Mouse (Mus musculus): ENCODE measurements around the gene Pitpnb. TPM values are rescaled to one million over a fixed set of nuclear protein-coding genes. Genes with fewer than 3 reads are reported as not detected.

Gene Pitpnb
- polyA plus RNA-seq, 1 experiment from 2014 or later, result 90.9 TPM

DNA sequence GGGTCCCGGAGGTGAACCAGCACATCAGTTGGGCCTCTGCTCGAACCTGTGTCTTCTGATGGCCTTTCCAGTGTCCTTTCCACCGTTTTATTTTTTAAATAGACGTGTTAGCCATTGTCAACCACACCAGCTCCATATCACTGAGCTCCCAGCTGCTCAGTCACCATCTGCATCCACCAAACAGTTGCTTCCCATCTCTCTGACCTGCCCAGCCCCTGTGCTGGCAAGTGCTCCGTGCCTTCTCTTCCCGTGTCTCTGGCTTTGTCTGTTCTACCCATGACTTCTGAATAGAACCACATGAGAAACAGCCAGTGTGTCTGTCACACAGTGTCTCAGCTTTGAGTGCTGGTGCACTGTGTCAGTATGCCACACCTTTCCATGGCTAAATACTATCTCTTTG lies 74.2 kb downstream of the Pitpnb start:
- Histone ChIP-seq H3K9ac (ENCODE audit: low read depth, low read length) (no peak overlapping the region), H3K4me1 (ENCODE audit: control insufficient read depth, insufficient read depth, low read length) (peaks cover 6% of the 10 kb centered on the region), H3K27me3 (replicated peaks; ENCODE audit: control insufficient read depth, insufficient read depth, low read length) (no peaks in the 10 kb centered on the region), H3K27ac (ENCODE audit: low read length) (no peak overlapping the region), H3K9me3 (ENCODE audit: control insufficient read depth, low read length) (no peaks in the 10 kb centered on the region), H3K36me3 (ENCODE audit: control insufficient read depth, insufficient read depth, low read length) (no peaks in the 10 kb centered on the region), H3K4me3 (ENCODE audit: low read length) (no peak overlapping the region), H3K4me2 (ENCODE audit: low read depth, low read length) (no peak overlapping the region)
- no peak for ATAC-seq
- 81% methylated on average over 6 of the region's 6 CpGs for WGBS

DNA sequence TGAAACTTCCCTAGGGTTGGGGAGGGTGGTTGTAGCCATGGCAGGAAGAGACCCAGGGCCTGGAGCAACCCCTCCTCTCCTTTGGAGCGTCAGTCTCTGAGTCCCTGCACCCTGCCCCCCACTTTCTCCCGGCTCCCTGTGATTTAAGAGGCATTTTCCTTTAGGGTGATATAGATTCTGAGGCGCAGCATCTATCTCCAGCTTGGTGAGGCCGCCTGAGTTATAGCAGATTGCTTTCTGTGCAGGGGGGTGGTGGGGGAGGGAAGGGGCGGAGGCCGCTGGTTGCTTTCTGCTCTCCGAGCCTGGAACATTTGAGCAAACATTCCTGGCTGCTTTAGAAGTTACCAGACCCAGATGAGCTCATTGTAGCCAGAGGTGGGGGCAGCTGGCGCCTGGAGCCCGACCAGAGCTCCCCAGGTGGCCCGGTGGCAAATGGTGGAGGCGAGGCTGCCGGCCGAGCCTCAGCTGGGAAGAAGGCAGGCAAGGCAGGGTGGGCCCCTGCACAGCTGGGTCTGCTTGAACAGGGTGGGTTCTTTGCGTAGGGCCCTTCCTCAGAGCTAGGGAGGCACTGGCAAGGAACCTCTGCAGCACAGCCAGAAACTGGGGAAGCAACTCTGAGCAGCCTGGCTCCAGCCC lies 78.0 kb downstream of the Pitpnb start:
- peak overlapping the region; percentile 79 for H3K27ac ChIP-seq (ENCODE audit: low read length)
- H3K9ac ChIP-seq (ENCODE audit: low read depth, low read length), result peak overlapping the region; percentile 47; the same call in 1 of the 2 replicates
- H3K36me3 ChIP-seq (ENCODE audit: control insufficient read depth, insufficient read depth, low read length), result no peaks in the 10 kb centered on the region
- peaks cover 6% of the 10 kb centered on the region for H3K4me1 ChIP-seq (ENCODE audit: control insufficient read depth, insufficient read depth, low read length)
- no peaks in the 10 kb centered on the region for H3K27me3 ChIP-seq (replicated peaks; ENCODE audit: control insufficient read depth, insufficient read depth, low read length)
- no peak overlapping the region for H3K4me3 ChIP-seq (ENCODE audit: low read length)
- H3K9me3 ChIP-seq (ENCODE audit: control insufficient read depth, low read length), result no peaks in the 10 kb centered on the region
- peak; percentile 81 for ATAC-seq
- WGBS, result 10% methylated on average over 14 of the region's 14 CpGs
- no peak overlapping the region for H3K4me2 ChIP-seq (ENCODE audit: low read depth, low read length)

DNA sequence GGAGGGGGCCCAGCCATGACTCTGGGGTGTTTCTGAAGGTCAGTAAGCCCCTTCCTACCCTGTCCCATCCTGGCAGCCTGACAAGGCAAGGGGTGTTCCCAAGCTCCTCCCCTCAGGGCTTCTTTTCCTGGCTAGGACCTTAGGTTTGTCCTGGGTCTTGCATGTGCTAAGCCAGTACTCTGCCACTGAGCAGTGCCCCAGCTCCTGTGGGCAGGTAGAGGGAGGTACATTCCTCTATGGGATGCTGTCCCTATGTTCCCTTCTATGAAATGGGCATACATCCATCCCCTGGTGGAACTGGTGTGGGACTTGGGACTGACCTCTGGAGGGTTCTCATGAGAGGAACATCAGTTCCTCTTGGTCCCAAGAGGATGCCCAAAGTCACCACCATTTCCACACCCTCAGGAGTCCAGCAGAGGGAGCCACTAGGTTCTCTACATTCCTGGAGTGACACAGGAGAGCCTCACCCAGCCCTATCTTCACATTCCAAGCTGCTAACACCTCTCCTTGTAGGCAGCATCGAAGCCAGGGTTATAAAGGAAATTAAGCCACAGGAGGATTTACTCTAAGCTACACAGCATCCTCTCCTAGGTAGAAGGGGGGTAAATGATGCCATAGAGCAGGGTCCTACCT lies 79.0 kb downstream of the Pitpnb start:
- ATAC-seq, result no peak
- WGBS, result 18% methylated on average over 1 of the region's 1 CpGs
- Histone ChIP-seq H3K27ac (ENCODE audit: low read length) (no peak overlapping the region), H3K27me3 (replicated peaks; ENCODE audit: control insufficient read depth, insufficient read depth, low read length) (no peaks in the 10 kb centered on the region), H3K4me3 (ENCODE audit: low read length) (no peak overlapping the region), H3K36me3 (ENCODE audit: control insufficient read depth, insufficient read depth, low read length) (no peaks in the 10 kb centered on the region), H3K4me1 (ENCODE audit: control insufficient read depth, insufficient read depth, low read length) (peaks cover 9% of the 10 kb centered on the region), H3K9ac (ENCODE audit: low read depth, low read length) (no peak overlapping the region), H3K9me3 (ENCODE audit: control insufficient read depth, low read length) (no peaks in the 10 kb centered on the region), H3K4me2 (ENCODE audit: low read depth, low read length) (no peak overlapping the region)

DNA sequence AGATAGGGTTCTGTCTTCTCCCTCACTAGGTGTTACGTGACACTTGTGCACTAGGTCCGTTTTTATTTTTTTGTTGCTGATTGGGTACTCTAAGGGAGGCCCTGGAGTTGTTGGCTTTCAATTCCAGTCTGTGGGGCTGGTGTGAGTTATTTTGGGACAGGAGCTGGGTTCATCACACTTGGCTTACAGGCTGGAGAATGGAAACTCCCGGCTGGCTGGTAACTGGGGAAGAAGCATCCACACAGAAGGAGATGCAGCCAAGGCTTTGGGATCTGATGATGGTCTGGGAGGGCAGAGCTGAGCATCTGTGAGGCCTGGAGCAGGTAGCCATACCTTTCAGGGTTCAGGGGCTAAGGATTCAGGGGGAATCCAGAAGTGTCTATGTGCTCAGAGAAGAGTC lies 80.1 kb downstream of the Pitpnb start:
- Histone ChIP-seq H3K27me3 (replicated peaks; ENCODE audit: control insufficient read depth, insufficient read depth, low read length) (no peaks in the 10 kb centered on the region), H3K9ac (ENCODE audit: low read depth, low read length) (no peak overlapping the region), H3K4me1 (ENCODE audit: control insufficient read depth, insufficient read depth, low read length) (peaks cover 9% of the 10 kb centered on the region), H3K27ac (ENCODE audit: low read length) (no peak overlapping the region), H3K36me3 (ENCODE audit: control insufficient read depth, insufficient read depth, low read length) (no peaks in the 10 kb centered on the region), H3K4me3 (ENCODE audit: low read length) (no peak overlapping the region), H3K4me2 (ENCODE audit: low read depth, low read length) (no peak overlapping the region), H3K9me3 (ENCODE audit: control insufficient read depth, low read length) (no peaks in the 10 kb centered on the region)
- ATAC-seq, result no peak
- 72% methylated on average over 3 of the region's 3 CpGs for WGBS

DNA sequence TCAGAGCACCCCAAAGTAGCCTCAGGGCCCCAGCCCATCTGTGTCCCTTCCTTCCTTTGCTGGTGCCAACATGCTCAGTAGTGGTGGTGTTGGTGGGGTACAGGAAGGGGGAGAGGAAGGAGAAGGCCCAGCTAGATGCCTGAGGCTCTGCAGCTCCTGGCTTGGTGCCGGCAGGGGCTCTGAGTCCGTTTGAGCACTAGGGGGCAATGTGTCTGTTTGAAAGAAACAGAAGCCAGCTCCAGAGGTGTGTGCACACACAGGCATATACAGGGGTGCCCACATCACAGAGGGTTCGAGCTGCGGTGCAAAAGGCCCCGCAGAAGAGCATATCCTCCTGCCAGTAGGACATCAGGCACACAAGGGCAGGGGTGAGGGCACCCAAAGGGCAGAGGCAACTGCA lies 83.6 kb downstream of the Pitpnb start:
- peaks cover 14% of the 10 kb centered on the region for H3K4me1 ChIP-seq (ENCODE audit: control insufficient read depth, insufficient read depth, low read length)
- WGBS, result 2% methylated on average over 5 of the region's 5 CpGs
- no peak overlapping the region for H3K4me2 ChIP-seq (ENCODE audit: low read depth, low read length)
- H3K27me3 ChIP-seq (replicated peaks; ENCODE audit: control insufficient read depth, insufficient read depth, low read length), result peaks cover 12% of the 10 kb centered on the region
- H3K27ac ChIP-seq (ENCODE audit: low read length), result no peak overlapping the region
- no peaks in the 10 kb centered on the region for H3K9me3 ChIP-seq (ENCODE audit: control insufficient read depth, low read length)
- no peaks in the 10 kb centered on the region for H3K36me3 ChIP-seq (ENCODE audit: control insufficient read depth, insufficient read depth, low read length)
- ATAC-seq, result peak; percentile 36; the same call in 1 of the 2 replicates
- H3K9ac ChIP-seq (ENCODE audit: low read depth, low read length), result no peak overlapping the region
- H3K4me3 ChIP-seq (ENCODE audit: low read length), result no peak overlapping the region

DNA sequence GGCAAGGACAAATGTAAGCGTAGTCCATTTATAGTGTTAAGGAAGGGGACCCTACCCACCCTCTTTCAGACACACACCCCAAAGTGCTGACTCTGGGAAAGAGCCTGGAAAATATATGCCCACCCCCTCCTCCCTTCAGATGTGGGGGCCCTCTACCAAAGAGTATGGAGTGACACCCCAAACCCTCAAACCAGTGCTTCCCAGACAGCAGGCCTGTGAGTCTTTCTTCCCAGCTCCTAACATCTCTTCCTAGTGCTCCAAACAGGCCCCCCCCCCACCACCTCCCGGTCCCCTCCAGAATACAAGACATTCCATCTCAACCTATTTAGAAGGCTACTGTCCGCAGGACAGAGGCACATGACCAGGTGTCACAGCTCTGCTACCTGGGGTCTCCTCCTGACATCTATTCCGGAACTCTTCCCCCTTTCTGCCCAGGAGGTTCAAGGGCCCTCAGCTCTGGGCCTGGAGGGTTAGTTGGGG lies 84.2 kb downstream of the Pitpnb start:
- Histone ChIP-seq H3K36me3 (ENCODE audit: control insufficient read depth, insufficient read depth, low read length) (no peaks in the 10 kb centered on the region), H3K4me2 (ENCODE audit: low read depth, low read length) (no peak overlapping the region), H3K4me1 (ENCODE audit: control insufficient read depth, insufficient read depth, low read length) (peaks cover 21% of the 10 kb centered on the region), H3K9ac (ENCODE audit: low read depth, low read length) (no peak overlapping the region), H3K4me3 (ENCODE audit: low read length) (no peak overlapping the region), H3K9me3 (ENCODE audit: control insufficient read depth, low read length) (no peaks in the 10 kb centered on the region), H3K27ac (ENCODE audit: low read length) (no peak overlapping the region), H3K27me3 (replicated peaks; ENCODE audit: control insufficient read depth, insufficient read depth, low read length) (peaks cover 18% of the 10 kb centered on the region)
- WGBS, result 59% methylated on average over 4 of the region's 4 CpGs
- ATAC-seq, result no peak

DNA sequence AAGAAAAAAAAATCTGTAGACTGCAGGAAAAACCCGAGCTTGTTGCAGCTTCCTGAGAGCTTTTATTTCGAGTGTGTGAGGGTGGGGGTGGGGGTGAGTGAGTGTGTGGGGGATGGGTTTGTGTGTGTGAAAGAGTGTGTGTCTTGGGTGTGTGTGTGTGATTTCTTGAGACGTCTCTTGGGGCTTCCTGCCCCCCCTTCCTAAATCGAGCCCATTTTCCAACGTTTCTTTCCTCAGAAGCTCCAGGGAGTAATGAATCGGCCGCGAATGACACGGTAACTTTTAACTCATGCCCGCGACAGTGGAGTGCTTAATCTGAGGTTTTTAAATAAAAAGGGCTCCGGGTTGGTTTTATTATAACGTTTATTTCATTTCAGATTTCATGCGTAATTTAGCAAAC lies 85.0 kb downstream of the Pitpnb start:
- H3K36me3 ChIP-seq (ENCODE audit: control insufficient read depth, insufficient read depth, low read length), result no peaks in the 10 kb centered on the region
- H3K4me1 ChIP-seq (ENCODE audit: control insufficient read depth, insufficient read depth, low read length), result peaks cover 27% of the 10 kb centered on the region
- H3K4me2 ChIP-seq (ENCODE audit: low read depth, low read length), result peak overlapping the region; percentile 91
- H3K27ac ChIP-seq (ENCODE audit: low read length), result no peak overlapping the region
- 3% methylated on average over 14 of the region's 14 CpGs for WGBS
- no peaks in the 10 kb centered on the region for H3K9me3 ChIP-seq (ENCODE audit: control insufficient read depth, low read length)
- no peak for ATAC-seq
- peak overlapping the region; percentile 67 for H3K4me3 ChIP-seq (ENCODE audit: low read length)
- peak overlapping the region; percentile 29; the same call in 1 of the 2 replicates for H3K9ac ChIP-seq (ENCODE audit: low read depth, low read length)
- H3K27me3 ChIP-seq (replicated peaks; ENCODE audit: control insufficient read depth, insufficient read depth, low read length), result peaks cover 22% of the 10 kb centered on the region

DNA sequence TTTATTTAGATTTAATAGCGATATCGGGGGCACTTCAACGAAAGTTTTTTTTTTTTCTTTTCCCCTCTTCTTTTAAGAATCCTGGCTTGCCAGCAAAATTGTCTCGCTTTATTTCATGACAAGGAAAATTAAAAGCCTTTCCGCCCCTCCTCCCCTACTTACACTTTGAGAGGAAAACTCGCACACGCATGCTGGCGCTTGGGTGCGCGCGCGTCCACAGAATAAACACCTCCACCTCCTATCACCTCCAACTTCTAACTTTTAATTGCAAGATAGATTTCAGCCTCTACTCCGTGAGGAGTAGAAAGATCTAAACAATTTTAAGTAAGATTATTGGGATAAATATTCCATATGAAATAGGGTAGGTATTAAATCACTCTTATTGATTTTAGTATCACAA lies 85.5 kb downstream of the Pitpnb start:
- no peaks in the 10 kb centered on the region for H3K9me3 ChIP-seq (ENCODE audit: control insufficient read depth, low read length)
- H3K9ac ChIP-seq (ENCODE audit: low read depth, low read length), result peak overlapping the region; percentile 76
- 2% methylated on average over 13 of the region's 13 CpGs for WGBS
- H3K27ac ChIP-seq (ENCODE audit: low read length), result no peak overlapping the region
- H3K4me1 ChIP-seq (ENCODE audit: control insufficient read depth, insufficient read depth, low read length), result peaks cover 28% of the 10 kb centered on the region
- H3K4me3 ChIP-seq (ENCODE audit: low read length), result peak overlapping the region; percentile 67
- no peaks in the 10 kb centered on the region for H3K36me3 ChIP-seq (ENCODE audit: control insufficient read depth, insufficient read depth, low read length)
- peak overlapping the region; percentile 91 for H3K4me2 ChIP-seq (ENCODE audit: low read depth, low read length)
- peaks cover 24% of the 10 kb centered on the region for H3K27me3 ChIP-seq (replicated peaks; ENCODE audit: control insufficient read depth, insufficient read depth, low read length)
- no peak for ATAC-seq

DNA sequence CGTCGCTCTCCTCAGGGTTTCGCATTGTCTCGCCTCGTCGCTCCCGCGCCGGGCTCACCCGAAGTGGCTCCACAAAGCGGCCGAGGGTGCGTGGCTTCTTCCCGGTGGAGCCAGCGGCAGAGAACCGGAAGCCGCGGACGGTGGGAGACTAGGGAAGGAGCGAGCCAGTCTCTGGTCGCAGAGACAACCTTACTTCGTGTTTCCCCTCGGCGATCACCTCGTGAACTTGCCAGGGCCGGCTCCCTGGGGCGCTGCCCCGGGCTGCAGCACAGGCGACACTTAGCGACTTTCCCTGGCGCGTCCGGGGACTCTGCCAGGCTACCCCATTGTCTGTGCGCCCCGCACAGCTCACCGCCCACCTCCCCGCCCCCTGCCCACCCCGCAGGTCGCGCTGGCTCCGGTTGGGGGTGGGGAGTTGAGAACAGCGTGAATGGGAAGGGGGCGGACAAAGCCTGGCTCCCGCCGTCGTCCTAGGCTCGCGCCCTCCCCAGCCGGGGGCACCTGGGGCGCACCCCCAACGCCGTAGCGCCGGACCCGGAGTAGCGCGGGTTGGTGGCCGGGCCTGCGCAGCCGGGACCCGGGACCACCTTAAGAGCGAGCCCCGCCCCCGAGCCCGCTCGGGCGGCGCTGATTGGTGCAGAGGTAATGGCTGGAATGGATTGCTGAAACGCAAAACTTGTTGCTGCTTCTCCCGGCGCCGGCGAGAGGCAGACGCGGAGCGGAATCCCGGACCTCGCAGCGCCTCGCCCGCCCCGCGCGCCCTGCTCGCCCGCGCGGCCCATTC lies 86.2 kb downstream of the Pitpnb start, which contains the start of gene Mn1:
Mn1 (plus strand) TSS at position 772 of the 784 bp plus-strand sequence.
- Histone ChIP-seq H3K4me3 (ENCODE audit: low read length) (peak within 1 kb of the TSS; percentile 67), H3K4me2 (ENCODE audit: low read depth, low read length) (peak within 1 kb of the TSS; percentile 91), H3K9ac (ENCODE audit: low read depth, low read length) (peak within 1 kb of the TSS; percentile 76), H3K36me3 (ENCODE audit: control insufficient read depth, insufficient read depth, low read length) (peaks cover 2% of the 10 kb centered on the region; the same call in 1 of the 2 replicates), H3K27me3 (replicated peaks; ENCODE audit: control insufficient read depth, insufficient read depth, low read length) (peaks cover 27% of the 10 kb centered on the region), H3K27ac (ENCODE audit: low read length) (peak within 1 kb of the TSS; percentile 54), H3K9me3 (ENCODE audit: control insufficient read depth, low read length) (no peaks in the 10 kb centered on the region), H3K4me1 (ENCODE audit: control insufficient read depth, insufficient read depth, low read length) (peaks cover 31% of the 10 kb centered on the region)
- peak; percentile 89 for ATAC-seq
- under 1% methylated on average over 87 of the region's 88 CpGs for WGBS

Measured in intestine, embryonic 16.5 days (tissue).